Mouse (Mus musculus) urinary bladder, postnatal 14 days (tissue): ENCODE results near the gene Stx5a.

ENCODE experiments used
- DNase-seq: peaks from one replicate; pipeline ENCODE4 v3.0.0; 2021; ENCODE audit warnings: low spot score

The Stx5a gene

GRCm38 (mm10) chr19:8745382-8745781 is 4.2 kb downstream of the Stx5a start:
- DNase-seq = no peak

GRCm38 (mm10) chr19:8747368-8747767 is 6.2 kb downstream of the Stx5a start:
- no peak for DNase-seq

- no peak for DNase-seq
Measured at GRCm38 (mm10) chr19:8755652-8756051, 14.4 kb downstream of the Stx5a start.

DNA sequence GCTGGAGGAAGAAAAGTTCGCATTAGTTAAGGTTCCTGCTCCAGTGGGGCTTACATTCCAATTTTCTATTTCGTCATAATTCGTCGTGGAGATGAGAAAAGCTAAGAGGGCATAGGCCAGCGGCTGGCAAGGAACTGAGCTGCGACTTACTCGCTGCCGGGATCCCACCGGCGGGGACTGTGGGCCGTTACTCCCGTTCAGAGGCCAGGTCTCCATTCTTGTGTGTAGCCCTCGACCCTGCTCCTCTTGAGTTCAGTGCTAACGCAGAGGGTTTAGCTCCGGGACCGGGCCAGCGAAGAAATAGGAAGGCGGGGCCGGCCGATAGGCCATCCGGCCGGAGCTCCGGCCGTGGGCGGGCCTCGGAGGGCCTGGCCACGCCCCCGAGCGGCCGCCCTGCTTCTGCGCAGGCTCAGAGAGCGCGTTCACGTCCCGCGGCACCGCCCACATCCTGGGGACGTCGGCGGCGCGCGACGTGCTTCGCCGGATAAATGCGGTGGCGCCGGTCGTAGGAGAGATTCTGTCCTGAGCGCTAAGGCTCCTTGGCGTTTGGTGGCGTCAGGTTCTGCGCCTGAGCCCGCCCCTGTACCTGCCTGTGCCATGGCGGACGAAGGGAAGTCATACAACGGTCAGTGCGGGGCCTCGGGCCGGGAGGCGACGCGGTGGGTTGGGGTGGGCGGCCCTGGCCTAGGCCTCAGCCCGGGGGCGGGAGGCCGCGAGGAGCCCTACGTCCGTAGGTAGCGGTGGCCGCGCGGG is 15.6 kb downstream of the Stx5a start, which contains the start of gene Nxf1:
Nxf1 (plus strand) TSS at position 439 of the 753 bp plus-strand sequence.
- peak; percentile 95 for DNase-seq

DNA sequence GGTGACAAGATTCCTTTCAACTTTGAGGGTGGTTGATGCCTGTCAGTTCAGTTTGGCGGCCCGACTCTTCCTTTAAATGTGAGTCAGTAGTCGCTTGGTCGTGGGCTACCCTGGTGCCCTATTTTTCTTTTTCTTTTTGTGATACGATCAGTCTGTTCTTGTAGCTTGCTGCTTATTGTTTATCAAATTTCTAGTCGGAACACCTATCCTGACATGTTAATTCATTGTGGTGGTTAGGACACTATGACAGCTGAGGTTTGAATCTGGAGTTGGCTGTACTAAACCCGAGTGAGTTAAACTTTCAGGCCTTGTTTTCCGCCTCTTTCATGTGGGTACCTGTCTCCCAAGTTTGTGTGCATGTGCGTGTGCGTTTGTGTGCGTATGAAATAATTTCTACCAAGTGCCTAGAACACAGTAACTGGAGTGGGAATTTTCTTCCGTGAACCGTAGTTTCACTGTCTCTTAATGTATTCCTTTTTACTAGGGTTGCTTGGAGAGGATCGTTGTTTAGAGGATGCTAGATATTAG is 16.3 kb downstream of the Stx5a start:
- DNase-seq = no peak

DNA sequence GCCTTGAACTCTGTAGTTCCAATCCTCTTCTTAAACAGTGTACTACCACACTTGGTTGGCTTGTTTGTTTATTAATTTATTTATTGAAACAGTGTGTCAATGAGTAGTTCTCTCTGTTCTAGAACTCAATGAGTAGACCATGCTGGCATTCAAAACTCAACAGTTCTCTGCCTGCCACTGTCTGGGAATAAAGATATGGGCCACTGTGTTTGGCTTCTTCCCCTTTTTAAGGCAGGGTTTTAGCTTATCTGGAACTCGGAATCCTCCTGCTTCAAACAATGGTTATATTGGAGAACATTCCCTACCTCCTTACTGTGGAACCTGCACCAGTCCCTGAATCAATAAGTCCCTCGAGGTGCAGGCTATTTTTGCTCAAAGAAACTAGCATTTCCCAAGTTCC is 17.7 kb downstream of the Stx5a start:
- DNase-seq = no peak

DNA sequence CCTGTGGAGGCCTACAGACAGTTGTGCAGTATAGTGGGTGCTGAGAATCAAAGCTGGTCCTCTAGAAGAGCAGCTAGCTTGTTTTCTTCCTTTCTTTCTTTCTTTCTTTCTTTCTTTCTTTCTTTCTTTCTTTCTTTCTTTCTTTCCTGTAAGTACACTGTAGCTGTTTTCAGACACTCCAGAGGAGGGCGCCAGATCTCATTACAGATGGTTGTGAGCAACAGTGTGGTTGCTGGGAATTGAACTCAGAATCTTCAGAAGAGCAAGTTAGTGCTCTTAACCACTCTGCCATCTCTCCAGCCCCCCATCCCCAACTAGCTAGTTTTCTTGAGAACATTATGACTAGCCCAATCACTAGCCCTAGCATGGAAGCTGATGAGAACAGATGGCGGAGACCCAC is 19.5 kb downstream of the Stx5a start:
- no peak for DNase-seq

GRCm38 (mm10) chr19:8763276-8763675 is 22.1 kb downstream of the Stx5a start:
- no peak for DNase-seq

- DNase-seq = no peak
Measured at GRCm38 (mm10) chr19:8765562-8765961, 24.3 kb downstream of the Stx5a start.

- peak; percentile 74 for DNase-seq
Measured at GRCm38 (mm10) chr19:8770567-8771270, 29.5 kb downstream of the Stx5a start, which contains the start of gene Tmem223. TSS of gene Tmem223 (plus strand) at chr19:8770996.

DNA sequence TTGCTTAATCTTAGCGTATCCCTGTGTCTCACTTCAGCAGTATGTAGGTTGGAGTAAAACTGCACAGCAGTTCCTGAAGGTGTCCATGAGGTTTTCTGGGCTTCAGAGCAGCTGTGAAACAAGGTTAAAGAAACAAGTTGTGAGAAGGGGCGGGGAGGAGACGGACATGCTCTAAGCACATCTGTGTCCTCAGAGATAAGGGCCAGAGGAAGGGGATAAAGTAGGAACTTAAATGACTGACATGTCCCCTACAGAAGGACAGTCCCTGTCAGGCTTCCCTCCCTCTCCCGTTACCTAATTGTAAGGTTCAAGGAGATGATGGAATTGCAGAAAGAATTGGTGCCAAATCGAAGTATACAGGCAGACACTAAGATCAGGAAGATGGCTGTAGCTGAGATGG is 31.8 kb downstream of the Stx5a start:
- no peak for DNase-seq

DNA sequence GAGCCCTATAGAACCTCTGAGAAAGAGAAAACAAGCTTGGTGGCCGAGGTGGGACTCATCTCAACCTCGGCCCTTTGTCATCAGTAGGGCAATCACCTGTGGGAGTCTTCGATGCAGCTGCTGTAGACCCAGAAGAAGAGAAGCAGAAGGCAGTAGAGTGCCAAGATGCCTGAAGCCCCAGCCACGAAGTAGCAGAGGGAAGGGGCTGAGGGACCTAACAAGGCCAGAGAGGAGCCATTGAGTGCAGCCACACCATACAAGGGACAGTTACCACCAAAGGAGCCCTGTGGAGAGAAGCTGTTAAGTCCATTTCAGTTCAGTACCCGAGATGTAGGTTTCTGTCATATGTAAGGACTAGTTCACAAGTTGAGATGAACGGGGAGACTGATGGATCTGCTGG is 32.2 kb downstream of the Stx5a start:
- no peak for DNase-seq

DNA sequence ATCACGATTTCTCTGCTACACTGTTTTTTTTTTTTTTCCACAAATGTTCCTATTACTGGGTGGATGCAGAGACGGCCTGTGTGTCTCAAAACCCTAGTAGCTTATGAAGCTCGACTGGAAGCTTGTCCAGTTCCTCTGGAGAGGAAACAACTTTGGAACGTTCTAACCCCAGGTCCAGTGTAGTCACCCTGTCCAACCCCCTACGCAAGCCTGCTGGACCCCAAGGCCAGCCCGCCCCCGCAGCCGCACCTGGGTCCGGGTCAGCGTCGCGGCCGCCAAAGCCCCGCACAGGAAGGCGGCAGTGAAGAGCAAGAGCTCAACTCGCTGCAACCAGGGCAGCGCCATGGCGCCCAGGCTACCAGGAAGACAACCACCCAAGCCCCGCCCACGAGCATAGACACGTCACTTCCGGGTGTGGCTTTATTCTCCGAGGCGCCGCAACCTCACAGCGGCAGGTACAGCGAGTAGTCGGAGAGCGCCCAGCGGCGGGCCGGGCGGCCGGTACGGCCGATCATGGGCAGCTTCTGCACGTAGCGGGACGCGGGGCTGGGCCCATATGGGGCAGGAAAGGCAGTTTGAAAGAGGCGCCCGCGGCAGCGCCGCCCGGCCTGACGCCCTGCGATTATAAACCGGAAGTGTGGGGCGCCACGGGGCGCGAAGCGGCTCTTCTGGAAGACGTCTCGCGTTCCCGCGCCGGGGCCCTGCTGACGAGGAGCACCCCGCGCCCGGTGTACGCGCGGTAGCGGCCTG is 33.0 kb downstream of the Stx5a start, which contains the start of gene Tmem179b:
Tmem179b (minus strand) TSS at position 382 of the 750 bp plus-strand sequence.
- DNase-seq = peak; percentile 97

DNA sequence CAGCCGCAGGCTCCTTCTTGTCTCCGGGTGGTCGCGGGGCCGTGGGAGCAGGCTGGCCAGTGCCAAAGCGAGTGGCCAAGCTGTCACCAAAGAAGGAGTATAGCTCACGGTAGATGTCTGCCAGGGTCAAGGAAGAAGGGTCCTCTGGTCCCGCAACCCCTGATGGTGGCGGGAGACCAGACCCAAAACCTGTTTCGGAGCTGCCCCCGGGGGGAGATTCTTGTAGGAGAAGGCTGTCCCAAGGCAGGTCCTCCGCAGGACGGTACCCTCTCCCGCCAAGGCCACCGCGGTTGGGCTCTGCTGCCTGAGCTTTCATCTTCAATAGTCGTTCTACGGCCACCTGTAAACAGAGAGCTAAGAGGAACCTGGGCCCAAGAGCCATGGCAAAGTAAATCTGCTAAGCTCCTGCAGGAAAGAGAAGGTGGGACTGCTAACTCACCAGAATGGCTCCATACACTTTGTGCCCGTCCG is 33.8 kb downstream of the Stx5a start:
- DNase-seq = no peak

DNA sequence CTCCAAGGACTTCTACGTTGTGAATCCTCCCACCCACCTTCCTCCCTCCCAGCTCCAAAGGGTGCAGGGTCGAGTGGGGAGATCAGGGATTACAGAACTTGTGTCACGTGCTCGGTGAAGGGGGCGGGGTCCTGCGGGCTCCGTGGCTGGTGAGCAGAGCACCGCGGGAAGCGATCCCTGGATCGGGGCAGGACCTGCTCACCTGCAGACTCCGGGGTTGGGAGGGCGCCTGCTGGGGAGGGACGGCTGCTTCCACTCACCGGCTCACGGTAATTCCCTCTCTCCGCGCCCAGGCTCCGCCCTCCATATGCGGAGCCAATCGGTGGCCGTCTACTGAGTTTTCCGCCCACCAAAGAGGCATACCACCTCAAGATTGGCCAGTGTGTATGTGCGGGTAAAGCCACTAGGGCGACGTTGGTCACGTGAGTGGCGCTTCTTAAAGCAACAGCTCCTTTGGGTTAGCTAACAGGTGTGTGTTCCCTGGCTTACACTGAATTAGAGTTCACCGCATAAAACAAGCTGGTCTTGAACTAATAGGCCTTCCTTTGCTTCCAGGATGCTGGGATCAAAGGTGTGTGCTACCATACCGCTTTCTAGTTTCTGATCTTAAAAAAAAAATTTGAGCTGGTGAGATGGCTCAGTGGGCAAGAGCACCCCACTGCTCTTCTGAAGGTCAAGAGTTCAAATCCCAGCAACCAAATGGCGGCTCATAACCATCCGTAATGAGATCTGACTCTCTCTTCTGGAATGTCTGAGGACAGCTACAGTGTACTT is 45.0 kb downstream of the Stx5a start, which contains the start of gene Taf6l:
Taf6l (minus strand) TSS at position 410 of the 774 bp plus-strand sequence.
- DNase-seq = peak; percentile 91

GRCm38 (mm10) chr19:8788521-8788920 is 47.3 kb downstream of the Stx5a start:
- no peak for DNase-seq

- no peak for DNase-seq
Measured at GRCm38 (mm10) chr19:8789171-8789570, 48.0 kb downstream of the Stx5a start.

DNA sequence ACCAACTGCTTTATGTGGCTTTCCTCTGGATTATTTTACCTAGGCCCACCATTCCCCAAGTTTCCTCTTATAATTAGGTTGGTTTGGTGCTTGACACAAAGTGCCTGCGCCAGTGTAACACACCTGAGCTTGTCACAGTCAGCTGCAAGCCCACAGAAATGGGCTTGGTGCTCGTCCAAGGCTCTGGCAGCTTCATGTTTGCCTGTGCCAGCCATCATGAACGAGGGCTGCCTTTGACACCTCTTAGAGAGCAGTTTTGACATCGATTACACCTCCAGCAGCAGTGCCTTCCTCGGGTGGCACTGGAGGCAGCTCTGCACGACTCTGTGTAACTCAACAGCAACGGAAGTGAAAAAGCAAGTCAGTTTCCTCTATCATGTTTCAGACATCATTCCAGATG is 49.0 kb downstream of the Stx5a start:
- no peak for DNase-seq

- DNase-seq = peak; percentile 90
Measured at GRCm38 (mm10) chr19:8798264-8798946, 57.2 kb downstream of the Stx5a start, which contains the start of gene Polr2g. TSS of gene Polr2g (minus strand) at chr19:8798577.

DNA sequence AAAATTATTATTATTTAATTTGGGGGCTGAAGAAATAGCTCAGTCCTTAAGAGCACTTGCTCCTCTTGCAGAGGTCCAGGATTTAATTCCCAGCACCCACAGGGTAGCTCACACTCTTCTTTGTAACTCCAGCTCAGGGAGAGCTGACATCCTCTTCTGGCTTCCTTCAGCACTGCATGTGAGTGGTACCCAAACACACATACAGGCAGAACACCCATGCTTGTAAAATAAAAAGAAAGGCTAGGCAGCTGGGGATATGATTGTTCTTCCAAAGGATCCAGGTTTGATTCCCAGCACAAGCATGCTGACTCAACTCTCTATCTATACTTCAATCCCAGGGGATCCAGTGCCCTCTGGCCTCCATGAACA is 57.7 kb downstream of the Stx5a start:
- DNase-seq = no peak
